Mouse (Mus musculus) urinary bladder, postnatal 14 days (tissue): ENCODE data around the gene Als2.

Experiments used
- DNase-seq: peaks from one replicate; pipeline ENCODE4 v3.0.0; 2021; ENCODE audit warnings: low spot score

Gene Als2

GRCm38 (mm10) chr1:59163918-59164317 is 73.1 kb downstream of the Als2 start:
- DNase-seq = no peak

- DNase-seq = no peak
Observed at GRCm38 (mm10) chr1:59163030-59163461, 74.0 kb downstream of the Als2 start, which contains the start of gene Mpp4. Gene Mpp4, minus strand, starts transcription at chr1:59163389.

- DNase-seq = no peak
Observed at GRCm38 (mm10) chr1:59162309-59163024, 74.6 kb downstream of the Als2 start.

- DNase-seq = no peak
Observed at GRCm38 (mm10) chr1:59161396-59161795, 75.6 kb downstream of the Als2 start.

- DNase-seq = no peak
Observed at GRCm38 (mm10) chr1:59160871-59161270, 76.2 kb downstream of the Als2 start.

- no peak for DNase-seq
Observed at GRCm38 (mm10) chr1:59159136-59159535, 77.9 kb downstream of the Als2 start.

- DNase-seq = no peak
Observed at GRCm38 (mm10) chr1:59158498-59158897, 78.5 kb downstream of the Als2 start.

- no peak for DNase-seq
Observed at GRCm38 (mm10) chr1:59157846-59158245, 79.2 kb downstream of the Als2 start.

GRCm38 (mm10) chr1:59152346-59152745 is 84.7 kb downstream of the Als2 start:
- DNase-seq = no peak

- no peak for DNase-seq
Observed at GRCm38 (mm10) chr1:59150542-59150941, 86.5 kb downstream of the Als2 start.

GRCm38 (mm10) chr1:59144543-59144942 is 92.5 kb downstream of the Als2 start:
- peak; percentile 26 for DNase-seq

GRCm38 (mm10) chr1:59142809-59143208 is 94.2 kb downstream of the Als2 start:
- DNase-seq = peak; percentile 68

- no peak for DNase-seq
Observed at GRCm38 (mm10) chr1:59134419-59134818, 102.6 kb downstream of the Als2 start.

- DNase-seq = no peak
Observed at GRCm38 (mm10) chr1:59128879-59129278, 108.2 kb downstream of the Als2 start.

- DNase-seq = no peak
Observed at GRCm38 (mm10) chr1:59125558-59125957, 111.5 kb downstream of the Als2 start.

GRCm38 (mm10) chr1:59119720-59120457 is 117.1 kb downstream of the Als2 start, which contains the start of gene Tmem237:
Gene Tmem237, minus strand, starts transcription at chr1:59120408.
- DNase-seq = peak; percentile 92
